Mouse (Mus musculus): ENCODE measurements around the gene Adam19.

DNA sequence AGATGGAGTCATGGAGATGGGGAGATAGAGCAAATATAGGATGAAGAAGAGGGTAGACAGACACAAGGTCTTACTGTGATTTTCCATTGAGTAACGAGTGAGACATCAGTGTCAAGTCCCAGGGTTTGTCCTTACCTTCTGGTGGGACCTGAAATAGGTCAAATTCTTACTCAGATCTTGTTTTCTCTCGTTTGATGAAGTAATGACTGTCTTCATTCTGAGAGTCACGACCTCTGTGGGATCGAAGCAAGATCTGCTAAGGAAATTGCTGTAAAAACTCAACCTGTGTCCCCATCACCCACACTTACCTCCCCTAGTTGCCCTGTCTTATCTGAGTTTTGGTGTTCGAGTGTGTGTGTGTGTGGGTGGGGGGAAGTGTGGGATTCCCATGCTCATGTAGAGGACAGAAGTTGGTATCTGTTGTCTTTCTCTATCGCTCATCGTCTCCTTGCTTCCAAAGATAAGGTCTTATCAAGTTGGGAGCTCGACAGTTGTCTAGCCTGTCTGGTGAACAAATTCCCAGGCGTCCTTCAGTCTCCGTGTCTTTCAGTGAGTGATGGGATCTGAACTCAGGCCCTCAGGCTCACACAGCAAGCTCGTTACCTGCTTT lies 28.1 kb downstream of the Adam19 start:
- TF ChIP-seq POLR2A (IDR thresholded peaks at IDR 0.05; ENCODE audit: control insufficient read depth, low read depth, low read length) (no peak), CTCF (IDR thresholded peaks at IDR 0.05; ENCODE audit: control insufficient read depth, insufficient read depth, insufficient replicate concordance, low read depth, low read length) (no peak)
